Mouse (Mus musculus) urinary bladder, postnatal 25 days (tissue): Measurements from ENCODE around the gene Tubg1.

Experiments used
- DNase-seq: peaks from one replicate; pipeline ENCODE4 v3.0.0; 2022; ENCODE audit warnings: low spot score

Gene Tubg1

DNA sequence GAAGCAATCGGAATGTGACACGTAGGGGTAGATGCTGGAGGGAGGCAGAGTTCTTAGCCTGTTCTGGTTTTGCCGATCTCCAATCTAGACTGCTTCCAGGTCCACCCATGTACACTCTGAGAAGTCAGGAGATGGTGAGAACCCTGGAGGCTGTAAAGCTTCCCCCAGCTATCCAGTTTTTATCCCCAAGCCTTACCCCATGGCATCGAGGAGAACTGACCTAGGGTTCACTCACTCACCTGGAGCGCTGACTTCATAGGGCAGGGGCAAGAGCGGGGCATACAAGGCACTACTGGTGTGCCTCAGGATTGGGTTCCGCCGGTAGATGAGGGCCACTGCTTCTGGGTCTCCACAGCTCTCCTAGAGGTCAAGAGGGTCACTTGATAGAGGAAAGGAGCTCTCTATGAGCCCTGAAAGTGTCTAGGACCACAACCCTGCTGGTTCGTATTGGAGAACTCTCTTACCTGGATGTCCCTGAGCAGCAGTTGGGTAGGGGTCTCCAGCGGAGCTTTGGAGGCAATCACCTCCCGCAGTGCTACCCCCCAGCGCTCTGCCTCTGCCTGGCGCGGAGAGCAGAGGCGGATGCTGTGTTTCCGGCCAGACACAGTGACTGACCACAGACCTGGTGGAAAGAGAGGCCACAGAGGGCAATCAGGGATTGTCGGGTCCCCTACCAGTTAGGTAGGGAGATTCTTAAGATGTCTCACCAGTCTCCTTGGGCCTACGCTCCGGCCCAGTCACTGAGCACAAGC, 47.6 kb downstream of the Tubg1 start:
- no peak for DNase-seq

DNA sequence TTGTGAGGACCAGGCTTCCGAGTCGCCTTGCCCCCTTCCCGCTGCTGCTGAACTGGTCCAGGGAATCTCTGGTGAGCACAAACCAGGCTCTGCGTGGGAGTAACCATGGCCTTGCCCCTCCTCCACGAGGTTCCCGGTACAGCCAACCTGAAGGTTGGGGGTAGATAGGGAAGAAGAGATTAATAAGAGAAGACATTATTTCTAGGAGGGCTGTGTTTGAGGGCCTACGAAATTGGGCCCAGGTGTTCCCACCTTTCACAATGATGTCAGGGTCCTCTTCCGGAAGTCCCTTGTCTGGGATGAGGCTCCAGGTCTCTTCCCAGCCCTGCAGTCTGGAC, 48.2 kb downstream of the Tubg1 start:
- no peak for DNase-seq

DNA sequence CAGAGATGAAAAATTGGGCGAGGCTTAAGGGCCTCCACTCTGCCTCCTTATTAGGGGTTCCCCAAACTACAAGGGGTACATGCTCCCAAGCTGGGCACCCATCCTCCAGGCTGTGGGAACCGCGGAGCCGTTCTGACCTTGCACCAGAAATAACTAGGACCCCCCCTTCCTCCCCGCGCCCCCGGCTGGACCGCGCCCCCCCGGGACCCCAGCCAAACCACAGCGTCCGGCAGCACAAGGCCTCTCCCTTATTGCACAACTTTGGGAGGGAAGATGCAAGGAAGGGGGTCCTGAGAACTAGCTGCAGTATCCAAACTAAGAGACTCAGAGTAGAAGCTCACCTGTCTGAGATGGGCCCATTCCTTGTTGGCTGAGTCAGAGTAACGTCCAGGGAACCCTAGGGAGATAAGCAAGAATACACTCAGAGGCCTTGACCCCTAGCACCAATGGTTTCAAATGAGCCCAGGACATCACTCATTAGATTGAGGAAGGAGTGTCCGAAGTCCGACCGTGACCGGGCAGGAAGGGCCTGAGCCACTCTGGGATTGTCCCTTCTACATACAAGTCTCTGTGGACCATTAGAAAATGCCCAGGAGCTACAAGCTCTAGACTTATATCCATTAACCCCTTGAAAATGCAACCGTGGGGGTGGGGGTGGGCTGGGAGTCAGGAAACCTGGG, 48.7 kb downstream of the Tubg1 start:
- no peak for DNase-seq

DNA sequence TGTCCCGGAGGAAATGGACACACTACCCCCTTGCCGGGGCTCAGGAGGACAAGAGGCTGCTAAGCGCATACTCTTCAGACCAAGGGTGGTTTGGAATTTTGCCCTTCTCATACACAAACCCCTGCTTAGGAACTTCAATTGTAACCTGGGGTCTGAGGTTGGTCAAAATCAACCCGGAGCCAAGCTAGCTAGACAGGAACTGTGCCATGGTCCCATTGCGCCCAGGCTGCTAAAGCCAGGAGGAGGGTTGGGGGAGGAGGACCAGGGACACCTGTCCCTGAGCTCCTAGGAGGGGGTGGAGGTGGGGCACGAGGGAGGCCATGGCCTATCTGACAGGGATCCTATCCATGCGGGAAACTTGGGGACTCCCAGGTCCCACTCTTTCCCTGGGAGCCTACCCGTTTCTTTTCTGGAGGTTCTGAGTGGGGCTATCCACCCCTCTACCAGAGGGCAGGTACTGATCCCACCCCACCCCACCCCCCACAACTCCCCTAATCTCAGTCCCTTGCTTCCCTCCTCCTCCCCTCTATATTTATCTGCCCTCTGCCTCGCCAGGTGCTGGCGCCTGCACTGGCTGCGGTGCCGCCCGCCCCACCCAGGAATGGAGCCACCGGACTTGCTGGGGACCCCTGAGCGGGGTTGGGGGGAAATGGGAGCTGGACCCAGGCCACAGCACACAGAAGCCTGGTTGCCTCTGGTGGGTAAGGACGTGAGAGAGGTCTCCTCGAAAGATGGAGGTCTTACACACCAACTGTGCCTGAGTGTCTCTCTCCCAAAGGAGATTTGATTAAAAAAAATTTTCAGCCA, 49.8 kb downstream of the Tubg1 start:
- no peak for DNase-seq

DNA sequence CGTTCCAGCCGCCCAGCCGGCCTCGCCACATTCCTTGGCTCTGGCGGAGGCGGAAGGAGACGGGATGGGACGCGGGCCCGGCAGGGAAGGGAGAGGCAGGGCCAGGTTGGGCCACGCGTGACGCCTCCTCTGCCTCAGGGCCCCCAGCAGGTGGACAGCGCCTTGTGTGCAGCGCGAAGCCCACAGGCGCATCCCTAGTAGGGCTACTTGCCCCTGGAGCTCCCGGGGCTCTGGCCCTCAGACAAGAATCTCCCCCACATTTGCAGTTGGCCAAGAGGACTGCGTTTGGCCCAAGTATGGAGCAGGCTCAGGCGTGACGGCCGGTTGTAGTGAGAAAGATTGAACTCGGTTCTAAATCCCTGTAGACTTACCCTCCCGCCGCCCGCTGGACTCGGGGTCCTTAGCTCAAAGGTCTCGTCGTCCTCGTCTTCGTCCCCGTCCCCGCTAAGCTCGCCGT, 50.6 kb downstream of the Tubg1 start, which contains the start of gene Cntnap1:
TSS of gene Cntnap1 (plus strand) at position 170 of the 457 bp plus-strand sequence.
- peak; percentile 71 for DNase-seq

DNA sequence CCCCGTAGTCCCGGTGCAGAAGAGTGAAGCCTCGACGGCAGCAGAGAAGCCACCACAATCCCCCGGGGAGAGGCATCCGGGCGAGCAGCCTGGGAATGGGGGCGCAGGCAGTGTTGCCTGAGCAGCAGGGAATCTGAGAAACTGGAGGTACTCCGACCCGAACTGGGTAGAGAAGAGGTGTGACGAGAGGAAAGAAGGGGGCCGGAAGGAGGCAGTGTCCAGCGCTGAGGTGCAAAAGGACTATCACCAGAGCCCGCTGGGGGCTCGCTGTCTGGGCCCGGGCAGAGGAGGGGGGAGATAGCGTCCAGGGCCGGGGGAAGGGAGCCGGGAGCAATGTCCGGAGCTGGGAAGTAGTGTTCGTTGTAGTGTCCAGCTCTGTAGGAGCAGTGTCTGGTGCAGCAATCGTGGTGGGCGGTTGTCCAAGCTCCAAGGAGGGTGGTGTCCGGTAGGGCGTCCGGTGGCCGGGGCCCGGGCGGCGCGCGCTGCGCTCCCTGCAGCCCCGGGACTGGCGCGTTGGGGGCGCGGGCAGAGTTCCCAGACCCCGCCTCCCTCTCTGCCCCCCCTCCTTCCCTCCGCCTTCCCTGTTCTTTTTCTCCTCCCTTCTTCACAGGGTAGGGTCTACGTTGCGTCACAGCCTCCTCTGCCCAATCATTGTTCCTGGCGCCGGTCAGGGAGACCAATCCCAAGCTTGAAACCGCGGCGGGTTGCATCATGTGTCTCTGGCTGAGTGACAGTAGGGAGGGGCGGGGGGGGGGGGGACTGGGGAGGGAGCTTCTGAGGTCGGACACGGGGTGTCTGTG, 51.3 kb downstream of the Tubg1 start, which contains the start of gene Plekhh3:
TSS of gene Plekhh3 (minus strand) at position 541 of the 800 bp plus-strand sequence.
- DNase-seq: peak; percentile 85

DNA sequence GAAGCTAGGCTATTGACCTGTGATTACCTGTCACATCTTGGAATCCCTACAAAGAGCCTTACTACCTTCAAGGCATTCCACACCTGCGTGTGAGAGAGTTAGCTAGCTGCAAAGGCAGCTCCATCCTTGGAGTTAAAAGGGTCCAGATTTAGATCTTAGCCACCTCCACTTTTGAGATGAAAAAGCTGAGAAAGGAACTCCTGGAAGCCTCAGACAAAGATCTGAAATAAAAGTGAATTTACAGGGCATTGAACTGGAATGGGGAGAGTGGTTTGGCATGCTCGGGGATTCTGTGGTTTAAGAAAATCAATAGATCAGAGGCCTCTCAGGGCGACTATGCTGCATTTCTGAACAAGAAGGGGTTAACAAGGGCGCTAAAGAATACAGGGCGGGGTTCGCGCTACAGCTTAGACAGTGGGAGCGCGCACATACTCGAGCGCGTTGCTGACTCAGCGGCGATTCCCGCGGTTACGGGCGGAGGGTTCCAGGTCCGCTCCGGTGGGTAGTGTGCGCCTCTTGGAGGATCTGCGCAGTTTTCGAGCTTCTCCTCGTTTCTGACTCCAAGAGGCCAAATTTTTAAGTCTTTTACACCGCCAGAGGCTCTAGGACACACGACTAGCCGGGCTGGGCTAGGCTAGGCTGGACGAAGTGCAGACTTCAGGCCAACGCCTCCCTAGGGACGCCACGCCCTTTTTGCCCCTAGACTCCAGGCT, 52.1 kb downstream of the Tubg1 start:
- peak; percentile 71 for DNase-seq

DNA sequence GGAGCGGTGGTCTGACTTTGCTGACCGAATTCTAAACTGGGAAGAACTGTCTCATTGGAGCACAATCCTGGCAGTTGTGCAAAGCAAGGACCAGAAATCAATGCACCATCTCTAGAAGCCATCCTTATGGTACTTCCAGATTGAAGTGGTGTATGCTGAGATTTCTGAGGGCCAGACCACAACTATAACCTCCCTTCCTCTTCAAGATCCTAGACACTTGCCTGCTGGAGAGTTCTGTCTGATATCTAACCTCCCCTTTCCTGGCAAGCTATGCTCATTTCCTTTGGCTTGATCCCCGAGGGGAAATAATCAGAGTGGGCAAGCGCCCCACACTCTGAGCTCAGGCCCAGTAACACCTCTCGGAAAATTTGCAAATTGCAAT, 52.7 kb downstream of the Tubg1 start:
- DNase-seq: no peak

DNA sequence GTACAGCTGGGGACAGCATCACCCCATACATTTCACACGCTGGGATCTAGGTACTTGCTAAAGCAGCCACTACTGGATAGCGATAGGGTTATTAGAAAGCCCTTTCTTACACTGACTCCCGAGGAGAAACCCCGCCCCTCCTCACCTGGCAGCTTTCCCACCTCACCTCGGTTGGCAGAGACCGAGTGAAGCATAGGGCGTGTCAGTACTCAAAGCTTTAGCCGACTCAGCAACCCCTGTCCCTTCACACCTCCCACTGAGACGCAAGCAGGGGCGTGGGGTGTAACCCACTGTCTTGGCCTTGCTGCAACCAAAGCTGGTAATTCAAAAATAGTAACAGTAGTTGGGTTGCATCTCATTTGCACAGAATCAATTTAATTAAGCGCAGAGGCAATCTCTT, 53.4 kb downstream of the Tubg1 start:
- peak; percentile 58 for DNase-seq

DNA sequence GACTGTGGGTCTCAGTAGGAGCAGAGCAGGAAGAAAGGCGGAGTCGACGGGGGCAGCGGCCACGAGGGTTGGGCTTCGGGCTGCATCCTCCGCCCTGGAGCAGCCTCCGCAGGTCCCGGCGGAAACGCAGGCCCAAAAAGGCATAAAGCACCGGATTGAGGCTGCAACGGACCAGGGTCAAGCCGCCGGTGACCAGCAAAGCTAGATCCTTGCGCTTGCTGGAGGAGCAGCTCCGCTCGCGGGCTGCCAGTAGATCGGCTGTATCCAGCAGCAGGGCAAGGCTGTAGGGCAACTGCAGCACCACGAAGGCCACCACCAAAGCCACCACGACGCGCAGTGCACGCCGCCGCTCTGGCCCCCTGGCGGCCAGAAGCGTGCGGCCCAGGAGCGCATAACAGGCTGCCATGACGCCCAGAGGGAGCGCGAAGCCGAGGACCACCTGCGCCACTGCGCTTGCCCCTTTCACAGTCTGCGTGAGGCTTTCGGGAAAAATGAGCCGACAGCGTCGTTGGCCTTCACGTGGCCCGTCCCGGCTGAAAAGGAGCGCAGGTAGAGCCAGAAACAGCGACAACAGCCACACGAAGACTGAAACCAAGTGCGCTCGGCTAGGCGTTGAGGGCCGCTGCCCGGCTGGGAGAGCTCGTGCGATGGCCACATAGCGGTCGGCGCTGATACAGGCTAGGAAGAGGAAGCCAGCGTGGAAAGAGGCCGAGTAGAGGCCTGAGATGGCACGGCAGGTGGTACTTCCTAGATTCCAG, 54.1 kb downstream of the Tubg1 start:
- DNase-seq: peak; percentile 67

DNA sequence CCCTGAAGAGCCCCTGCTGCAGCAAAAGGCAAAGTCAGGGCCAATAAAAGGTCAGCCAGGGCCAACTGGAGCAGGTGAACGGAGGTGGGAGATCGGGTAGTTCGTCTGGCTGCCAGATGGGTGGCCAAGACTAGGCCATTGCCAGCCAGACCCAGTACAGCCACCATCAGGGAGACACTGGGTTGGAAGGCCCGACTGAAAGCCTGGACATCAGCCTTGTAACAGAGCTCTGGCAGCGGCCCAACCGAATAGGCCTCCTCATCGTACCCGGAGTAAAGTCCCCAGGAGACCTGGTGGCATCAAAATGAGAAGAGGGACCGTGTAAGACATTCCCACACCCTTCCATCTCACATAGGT, 54.6 kb downstream of the Tubg1 start:
- no peak for DNase-seq

DNA sequence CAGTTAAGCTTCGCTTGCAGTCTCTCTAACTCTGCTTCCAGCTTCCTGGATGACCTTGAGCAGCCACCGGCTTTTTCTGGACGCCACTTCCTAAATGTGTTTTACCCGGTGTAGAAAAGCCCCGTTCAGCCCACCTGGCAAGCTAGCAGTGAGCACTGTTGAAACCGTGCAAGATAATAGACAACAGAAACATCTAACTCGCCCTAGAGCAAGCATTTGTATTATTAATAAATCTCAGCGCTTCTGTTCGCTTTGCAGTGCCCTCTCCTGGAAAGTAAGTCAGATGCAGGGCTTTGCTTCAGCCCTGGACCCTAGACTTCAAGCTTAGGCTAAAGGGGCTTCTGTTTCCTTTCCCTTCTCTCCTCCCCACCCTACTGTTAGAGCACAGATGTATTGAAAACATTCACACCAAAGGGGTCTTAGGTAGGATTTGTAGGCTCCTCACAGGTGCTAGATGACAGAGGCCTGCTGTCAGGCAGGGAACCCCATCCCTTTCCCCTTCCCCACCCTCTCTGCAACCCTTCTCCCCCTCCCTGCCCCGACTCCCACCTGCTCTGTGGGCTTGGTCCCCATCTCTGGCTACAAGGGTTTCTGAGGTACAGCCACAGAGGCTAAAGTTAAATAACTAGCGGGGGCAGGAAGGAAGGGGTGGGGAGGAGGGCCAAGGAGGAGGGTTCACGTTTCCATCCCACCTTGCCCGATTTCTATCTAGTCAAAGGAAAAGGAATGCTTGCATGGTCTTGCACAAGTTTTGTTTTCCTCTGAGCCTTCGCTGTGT, 55.3 kb downstream of the Tubg1 start, which contains the start of gene Ccr10:
TSS of gene Ccr10 (minus strand) at position 593 of the 778 bp plus-strand sequence.
- no peak for DNase-seq

DNA sequence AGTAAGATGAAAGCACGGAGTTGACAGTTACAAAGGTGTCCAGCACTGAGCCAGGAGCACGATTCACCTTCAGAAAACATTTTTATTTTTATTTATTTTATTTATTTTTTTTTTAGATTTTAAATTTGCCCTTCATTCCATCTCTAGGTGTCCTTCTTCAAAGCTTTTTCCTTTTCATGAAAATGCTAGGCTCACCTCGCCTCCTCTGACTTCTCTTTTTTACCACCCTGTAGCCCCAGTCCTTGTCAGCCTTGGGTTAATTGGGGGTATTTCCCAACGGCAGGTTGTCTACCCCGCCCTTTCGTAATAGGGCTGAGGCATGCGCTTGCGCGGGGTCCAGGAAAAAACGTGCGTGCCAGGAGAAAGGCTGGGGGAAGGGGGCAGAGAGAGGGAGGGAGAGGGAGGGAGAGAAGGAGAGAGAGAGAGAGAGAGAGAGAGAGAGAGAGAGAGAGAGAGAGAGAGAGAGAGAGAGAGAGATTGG, 55.9 kb downstream of the Tubg1 start:
- no peak for DNase-seq
